Mouse (Mus musculus) natural killer cell, adult 2 months (primary cell): ENCODE measurements around the gene Elovl2.
"Not testable (repeated sequence)": the region's sequence is repeated elsewhere in the genome, so short reads cannot be mapped to it uniquely, and the experiment has no call there.

Experiments
- DNase-seq, 2 experiments: peaks; one replicate each; pipeline ENCODE4 v3.0.0; 2022; ENCODE audit warnings: low spot score in 2 of 2

Elovl2 gene

DNA sequence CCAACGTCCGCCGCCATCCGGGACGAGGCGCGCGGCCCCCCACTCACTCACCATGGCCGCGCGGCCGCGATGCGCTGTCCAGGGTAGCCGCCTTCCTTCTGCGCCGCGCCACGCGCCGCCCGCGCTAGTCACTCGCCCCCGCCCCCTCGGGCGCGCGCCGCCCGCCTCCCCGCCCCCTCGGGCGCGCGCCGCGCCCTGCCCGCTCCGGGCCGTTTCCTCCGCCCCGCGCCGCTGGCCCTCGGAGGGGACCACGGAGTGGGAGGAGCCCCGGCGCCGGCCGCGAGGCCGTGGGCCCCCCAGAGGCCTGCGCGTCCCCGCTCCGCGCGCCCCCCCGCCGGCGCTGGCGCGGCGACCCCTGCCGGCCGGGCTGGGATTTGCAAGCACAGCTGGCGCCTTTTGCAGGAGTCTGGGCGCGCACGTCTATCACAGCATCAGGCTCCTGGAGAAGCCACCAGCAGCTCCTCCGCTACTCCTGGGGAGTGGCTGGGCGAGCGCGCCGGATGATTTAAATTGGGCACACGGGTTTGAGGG, at the start of gene Elovl2:
Elovl2 (minus strand) TSS at position 102 of the 531 bp plus-strand sequence.
- peak; percentile 26 to 54 for DNase-seq

GRCm38 (mm10) chr13:41267827-41268408, 47.7 kb upstream of the Elovl2 start:
- no peak for DNase-seq

GRCm38 (mm10) chr13:41263304-41264006, 43.2 kb upstream of the Elovl2 start:
- no peak for DNase-seq

- not testable (repeated sequence) for DNase-seq
Measured at GRCm38 (mm10) chr13:41261617-41262016, 41.4 kb upstream of the Elovl2 start.

- no peak for DNase-seq
Measured at GRCm38 (mm10) chr13:41257851-41258250, 37.6 kb upstream of the Elovl2 start.

- no peak for DNase-seq
Measured at GRCm38 (mm10) chr13:41256962-41257361, 36.8 kb upstream of the Elovl2 start.

DNA sequence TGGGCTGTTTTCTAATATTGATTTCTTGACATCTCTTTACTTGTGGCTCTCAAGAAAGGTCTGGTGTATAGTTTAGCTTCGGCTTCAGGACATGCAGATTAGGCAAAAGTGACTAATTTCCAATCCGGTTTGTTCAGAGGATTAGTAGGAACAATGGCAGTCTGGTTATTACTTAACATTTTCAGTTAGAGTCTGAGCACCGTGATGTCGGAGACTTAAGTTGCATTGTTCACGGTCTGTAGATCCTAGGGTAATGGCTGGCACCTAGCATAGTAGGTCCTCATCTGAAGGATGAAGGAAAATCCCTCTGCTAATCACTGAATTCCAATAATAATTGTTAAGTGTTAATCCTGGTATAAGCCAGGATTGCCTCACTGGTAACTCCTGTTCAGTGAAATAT, 35.9 kb upstream of the Elovl2 start:
- DNase-seq: no peak

GRCm38 (mm10) chr13:41252736-41253135, 32.5 kb upstream of the Elovl2 start:
- no peak for DNase-seq

- no peak for DNase-seq
Measured at GRCm38 (mm10) chr13:41252141-41252540, 31.9 kb upstream of the Elovl2 start.

DNA sequence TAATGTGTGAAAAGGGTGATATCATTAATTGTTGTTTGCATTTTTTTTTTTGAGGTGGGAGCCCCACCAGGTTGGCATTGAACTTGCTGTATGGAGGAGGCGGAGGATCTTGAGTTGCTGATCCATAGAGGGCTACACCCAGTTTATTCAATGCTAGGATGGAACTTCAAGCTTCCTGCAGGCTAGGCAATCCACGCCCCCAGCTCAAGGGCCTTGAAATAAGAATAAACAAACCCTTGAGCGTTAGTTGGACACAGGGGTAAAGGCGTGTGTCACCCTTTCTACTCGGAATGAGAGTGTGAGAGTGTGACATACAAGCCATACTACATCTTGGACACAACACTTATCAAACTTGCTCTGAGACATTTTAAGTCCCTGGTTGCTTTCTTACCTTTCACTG, 31.5 kb upstream of the Elovl2 start:
- no peak for DNase-seq

DNA sequence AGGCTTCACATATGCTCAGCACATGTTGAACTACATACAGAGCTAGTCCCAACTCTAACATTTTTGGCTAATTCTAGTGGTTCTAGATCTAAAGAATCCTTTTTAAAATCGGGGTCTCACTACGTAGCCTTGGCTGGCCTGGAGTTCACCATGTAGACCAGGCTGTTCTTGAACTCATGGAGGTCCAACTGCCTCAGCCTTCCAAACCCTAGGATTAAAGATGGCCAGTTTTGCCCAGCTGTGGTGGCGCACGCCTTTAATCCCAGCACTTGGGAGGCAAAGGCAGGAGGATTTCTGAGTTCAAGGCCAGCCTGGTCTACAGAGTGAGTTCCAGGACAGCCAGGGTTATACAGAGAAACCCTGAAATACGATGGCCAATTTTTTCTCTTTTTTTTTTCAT, 31.0 kb upstream of the Elovl2 start:
- not testable (repeated sequence) for DNase-seq

- DNase-seq: peak in 1 of 2 experiments; percentile 14
Measured at GRCm38 (mm10) chr13:41250318-41250981, 30.2 kb upstream of the Elovl2 start.

GRCm38 (mm10) chr13:41249538-41250317, 29.5 kb upstream of the Elovl2 start, which contains the start of gene Smim13:
Gene Smim13, plus strand, starts transcription at chr13:41249844.
- DNase-seq: peak; percentile 79 to 86

DNA sequence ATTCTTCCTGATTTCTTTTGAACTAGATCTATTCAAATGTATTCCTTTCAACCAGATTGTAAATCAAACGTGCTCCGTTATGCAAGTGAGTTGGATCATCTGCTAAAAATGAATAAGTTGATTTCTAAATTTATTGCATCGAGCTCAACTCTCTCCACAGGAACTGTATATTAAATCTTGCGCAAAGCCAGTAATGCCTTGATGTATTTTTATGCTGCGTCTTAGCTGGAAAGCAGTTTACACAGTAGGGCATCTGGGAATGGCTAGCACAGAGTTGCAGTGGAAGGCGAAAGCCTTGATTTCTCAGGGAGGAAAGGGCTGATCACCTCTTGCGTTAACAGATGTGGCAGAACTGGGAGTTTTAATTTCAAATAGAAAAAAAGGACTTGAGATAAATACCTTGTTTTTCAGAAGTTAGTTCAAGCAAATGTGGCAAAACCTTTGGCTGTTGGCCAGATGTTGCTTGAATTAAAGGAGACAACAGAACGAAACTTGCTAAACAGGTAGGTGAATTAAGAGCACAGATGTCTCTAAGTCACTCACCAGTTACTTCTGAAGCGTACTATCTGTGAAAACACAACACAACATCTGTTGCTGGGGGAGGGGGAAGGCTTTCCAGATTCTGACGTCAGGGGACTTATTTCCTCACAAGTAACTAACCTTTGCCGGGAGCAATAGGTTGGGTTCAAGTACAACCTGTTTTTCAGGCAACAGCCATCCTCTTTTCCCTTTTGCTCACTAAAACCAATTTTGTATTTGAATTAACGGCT, 28.7 kb upstream of the Elovl2 start:
- no peak for DNase-seq

DNA sequence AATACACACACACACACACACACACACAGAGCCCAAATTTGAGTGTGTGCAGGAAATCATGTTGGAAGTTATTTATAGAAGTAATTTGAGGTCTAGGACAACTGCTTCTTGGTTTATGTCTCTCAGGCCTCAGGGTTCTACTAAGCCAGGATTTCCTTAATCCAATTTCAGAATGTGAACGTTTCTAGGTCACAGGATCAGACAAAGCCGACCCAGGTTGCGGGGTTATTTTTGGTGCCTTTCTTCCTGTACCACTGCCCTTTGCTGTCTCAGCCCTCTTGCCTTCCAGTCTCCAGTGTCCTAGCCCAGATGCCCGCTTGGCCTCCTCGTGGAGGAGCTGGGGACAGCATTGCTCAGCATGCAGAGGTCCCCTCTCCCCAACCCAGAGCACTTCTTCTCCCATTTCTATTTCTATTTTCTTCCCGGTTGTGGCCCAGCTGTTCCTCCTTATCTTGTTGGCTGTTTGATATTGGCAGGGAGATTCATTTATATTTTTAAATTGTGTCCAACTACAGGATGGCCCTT, 24.2 kb upstream of the Elovl2 start:
- no peak for DNase-seq

DNA sequence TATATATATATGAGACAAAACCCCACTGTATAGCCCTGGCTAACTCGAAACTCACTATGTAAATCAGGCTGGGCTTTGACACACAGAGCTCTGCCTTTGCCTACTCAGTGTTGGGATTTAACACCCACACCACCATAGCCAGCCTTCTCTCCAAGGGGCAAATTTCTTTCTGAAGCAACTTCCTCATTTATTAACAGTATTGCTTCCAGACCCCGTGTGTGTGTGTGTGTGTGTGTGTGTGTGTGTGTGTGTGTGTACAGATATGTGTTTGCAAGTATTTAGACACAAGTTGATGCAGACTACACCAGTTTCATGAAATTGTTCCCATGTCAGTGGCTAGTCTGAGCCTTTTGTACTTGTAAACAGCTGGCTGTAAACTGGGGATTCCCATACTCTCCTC, 21.4 kb upstream of the Elovl2 start:
- no peak for DNase-seq

DNA sequence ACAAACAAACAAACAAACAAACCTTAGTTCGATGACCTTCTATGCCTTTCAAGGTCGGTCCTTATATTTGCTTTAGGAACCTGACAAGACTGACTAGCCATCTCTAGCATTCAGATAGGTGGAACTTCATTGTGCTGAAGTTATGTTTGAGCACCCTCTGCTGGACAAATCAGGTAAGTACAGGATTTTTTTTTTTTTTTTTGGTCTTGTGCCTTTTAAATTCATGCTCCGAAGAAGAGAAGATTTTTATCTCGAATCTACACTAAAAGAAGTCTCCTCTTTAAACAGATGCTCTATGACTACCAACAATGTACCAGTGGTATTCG, 18.6 kb upstream of the Elovl2 start:
- peak in 1 of 2 experiments; percentile 21 for DNase-seq

DNA sequence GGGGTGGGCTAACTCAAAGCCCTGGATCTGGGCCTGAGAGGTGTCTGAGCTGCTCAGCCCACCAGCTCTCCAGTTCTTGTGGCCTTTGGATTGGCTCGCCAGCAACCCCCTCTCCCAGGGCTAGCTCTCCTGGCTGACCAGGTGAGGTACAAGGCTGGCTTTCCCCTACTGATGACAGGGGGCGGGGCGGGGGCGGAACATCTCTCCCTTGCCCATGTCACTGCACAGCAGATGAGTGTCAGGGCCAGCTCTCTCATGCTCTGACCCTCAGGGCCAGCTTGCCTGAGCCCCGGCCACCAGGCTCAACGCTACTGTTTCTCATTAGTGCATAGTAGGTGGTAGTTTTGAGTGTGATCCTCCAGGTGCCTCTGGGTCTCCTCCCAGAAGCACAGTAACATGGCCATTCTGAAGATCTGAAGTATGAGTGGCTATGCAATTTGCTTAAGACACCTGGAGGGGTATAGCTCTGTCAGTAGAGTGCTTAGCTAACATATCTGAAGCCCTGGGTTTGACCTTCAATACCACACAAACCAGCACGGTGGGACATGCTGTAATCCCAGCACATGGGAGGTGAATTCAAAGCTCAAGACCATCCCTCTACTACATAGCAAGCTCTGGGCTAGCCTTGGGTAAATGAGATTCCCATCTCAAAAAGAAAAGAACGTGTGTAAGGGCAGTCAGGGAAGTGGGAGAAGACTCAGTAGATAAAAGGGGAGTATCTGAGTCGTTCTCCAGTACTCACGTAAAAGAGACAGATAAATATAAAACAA, 18.0 kb upstream of the Elovl2 start:
- DNase-seq: no peak

GRCm38 (mm10) chr13:41235845-41236741, 15.9 kb upstream of the Elovl2 start:
- DNase-seq: no peak
